Comparison of ENCODE assay signal across 19 mouse cellular contexts in genomic region chr6:8408332-8408731, GRCm38 (mm10).
DNase-seq lines count a peak whose midpoint lies in the region; ATAC-seq lines count a peak whose summit lies in the region.
"Had no signal": no experiment of that assay in that cellular context is flagged by ENCODE, and none has a peak within 500 bp of the region (broad histone marks: within the 10 kb centered on the region; RNA-seq: fewer than 3 reads in every experiment).

No protein-coding gene starts in this region.

- H3K9ac ChIP-seq in midbrain, embryonic 16.5 days (ENCODE audit: low read depth, low read length) = no peak overlapping the region
- H3K9ac ChIP-seq: embryonic facial prominence, embryonic 12.5 days; forebrain, embryonic 13.5 days; forebrain, embryonic 15.5 days; forebrain, postnatal 0 days had no signal

- 85% methylated on average over 2 of the region's 2 CpGs for WGBS in midbrain, embryonic 16.5 days
- WGBS in limb, embryonic 10.5 days = 91% methylated on average over 2 of the region's 2 CpGs

- no peak overlapping the region for H3K4me3 ChIP-seq in midbrain, embryonic 16.5 days (ENCODE audit: low read depth, low read length)
- H3K4me3 ChIP-seq in limb, embryonic 10.5 days = no peak overlapping the region
- H3K4me3 ChIP-seq: embryonic facial prominence, embryonic 10.5 days; embryonic facial prominence, embryonic 12.5 days; forebrain, embryonic 13.5 days; forebrain, embryonic 15.5 days had no signal

- no peak overlapping the region for H3K27ac ChIP-seq in midbrain, embryonic 16.5 days (ENCODE audit: low read length)
- H3K27ac ChIP-seq in limb, embryonic 10.5 days = no peak overlapping the region
- H3K27ac ChIP-seq: embryonic facial prominence, embryonic 10.5 days; embryonic facial prominence, embryonic 12.5 days; forebrain, embryonic 13.5 days; forebrain, embryonic 15.5 days had no signal

- no peaks in the 10 kb centered on the region for H3K9me3 ChIP-seq in midbrain, embryonic 16.5 days (replicated peaks; ENCODE audit: control insufficient read depth, low read length, poor library complexity, severe bottlenecking)
- no peaks in the 10 kb centered on the region for H3K9me3 ChIP-seq in limb, embryonic 10.5 days (replicated peaks)
- H3K9me3 ChIP-seq: embryonic facial prominence, embryonic 10.5 days; embryonic facial prominence, embryonic 12.5 days; forebrain, embryonic 13.5 days; forebrain, embryonic 15.5 days had no signal

- ATAC-seq in CD4-positive, CD25-positive, alpha-beta regulatory T cell, adult 4 months = peak; percentile 60
- ATAC-seq in midbrain, embryonic 16.5 days = no peak
- ATAC-seq: forebrain, embryonic 13.5 days; forebrain, embryonic 15.5 days; forebrain, postnatal 0 days had no signal

- H3K36me3 ChIP-seq in midbrain, embryonic 16.5 days (ENCODE audit: control insufficient read depth, insufficient read depth, low read length) = no peaks in the 10 kb centered on the region
- H3K36me3 ChIP-seq in limb, embryonic 10.5 days = no peaks in the 10 kb centered on the region
- H3K36me3 ChIP-seq: embryonic facial prominence, embryonic 10.5 days; embryonic facial prominence, embryonic 12.5 days; forebrain, embryonic 15.5 days had no signal

- no peak overlapping the region for H3K4me2 ChIP-seq in midbrain, embryonic 16.5 days (ENCODE audit: low read length)
- H3K4me2 ChIP-seq: embryonic facial prominence, embryonic 12.5 days; forebrain, embryonic 13.5 days; forebrain, embryonic 15.5 days had no signal

- DNase-seq in CD4-positive helper T cell, adult 2 months (ENCODE audit: low read depth, low spot score) = peak; percentile 19
- peak; percentile 52 for DNase-seq in induced T-regulatory cell, adult 2 months (ENCODE audit: low read depth)
- no peak for DNase-seq in layer of hippocampus, adult 8-10 months (ENCODE audit: low spot score in 2 of 2)
- DNase-seq in limb, embryonic 10.5 days (ENCODE audit: low spot score) = no peak
- DNase-seq: adrenal gland, adult 8-10 months; adrenal gland, postnatal 14 days; adrenal gland, postnatal 36 days; cerebellum, adult 11-12 months; cerebellum, adult 2 months; cerebellum, adult 9-10 months; cerebellum, postnatal 10 days; cerebellum, postnatal 25 days; forebrain, postnatal 0 days had no signal

- peaks cover 4% of the 10 kb centered on the region for H3K4me1 ChIP-seq in midbrain, embryonic 16.5 days (ENCODE audit: control insufficient read depth, insufficient read depth, low read length)
- H3K4me1 ChIP-seq in limb, embryonic 10.5 days = no peaks in the 10 kb centered on the region
- H3K4me1 ChIP-seq: embryonic facial prominence, embryonic 10.5 days; embryonic facial prominence, embryonic 12.5 days had no signal

- H3K27me3 ChIP-seq in midbrain, embryonic 16.5 days (ENCODE audit: control insufficient read depth, insufficient read depth, low read depth, low read length) = no peaks in the 10 kb centered on the region
- H3K27me3 ChIP-seq in limb, embryonic 10.5 days (ENCODE audit: low read depth, poor library complexity, severe bottlenecking) = no peaks in the 10 kb centered on the region
- H3K27me3 ChIP-seq: embryonic facial prominence, embryonic 12.5 days; forebrain, embryonic 13.5 days; forebrain, embryonic 15.5 days had no signal

Comparison
In these comparisons a context has a peak if more than half of its experiments do, and no peak if none do; other contexts are left out.
1. DNase-seq: peak in CD4-positive helper T cell, adult 2 months (single experiment) and induced T-regulatory cell, adult 2 months (single experiment); none in layer of hippocampus, adult 8-10 months (0 of 2) and limb, embryonic 10.5 days (single experiment).